ENCODE assay signal across 18 mouse cellular contexts in the genomic region with DNA sequence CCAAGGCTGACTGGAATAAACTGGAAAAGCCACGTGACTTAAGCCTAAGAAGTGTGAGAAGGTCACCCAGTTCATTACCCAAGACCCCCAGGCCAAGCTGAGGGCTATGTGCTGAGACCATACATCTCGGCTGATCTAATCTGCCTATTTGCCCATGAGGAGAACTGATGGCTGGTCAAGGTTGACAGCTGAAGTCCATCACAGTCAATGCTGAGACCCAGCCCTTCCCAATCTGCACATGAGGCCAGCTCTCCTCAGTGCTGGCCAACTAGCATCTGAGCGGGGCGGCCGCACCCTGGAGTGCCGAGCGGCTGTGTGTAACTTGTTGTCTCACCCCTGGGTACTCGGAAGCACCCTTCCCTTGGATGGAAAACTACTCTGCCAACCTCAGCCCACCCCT. TPM values are rescaled to one million over a fixed set of nuclear protein-coding genes. Genes with fewer than 3 reads are reported as not detected.
"Had no signal": no experiment of that assay in that cellular context is flagged by ENCODE, and none has a peak within 500 bp of the region (broad histone marks: within the 10 kb centered on the region; RNA-seq: fewer than 3 reads in every experiment).

No protein-coding gene starts in this region.

- H3K4me2 ChIP-seq: limb, embryonic 15.5 days; liver, embryonic 12.5 days; lung, embryonic 14.5 days; neural tube, embryonic 15.5 days had no signal

- H3K4me1 ChIP-seq: liver, embryonic 12.5 days had no signal

- H3K36me3 ChIP-seq: limb, embryonic 15.5 days; liver, embryonic 12.5 days; midbrain, embryonic 10.5 days; neural tube, embryonic 15.5 days had no signal

- H3K9ac ChIP-seq: limb, embryonic 15.5 days; liver, embryonic 12.5 days; lung, embryonic 14.5 days; neural tube, embryonic 15.5 days had no signal

- ATAC-seq: liver, embryonic 12.5 days had no signal

- H3K27ac ChIP-seq: left cerebral cortex, adult 2 months; limb, embryonic 15.5 days; liver, embryonic 12.5 days; midbrain, embryonic 10.5 days; neural tube, embryonic 15.5 days had no signal

- H3K27me3 ChIP-seq: limb, embryonic 15.5 days; liver, embryonic 12.5 days; neural tube, embryonic 15.5 days had no signal

- DNase-seq: kidney, postnatal 10 days; kidney, postnatal 4 days; lung, embryonic 14.5 days; lung, postnatal 10 days; lung, postnatal 4 days; midbrain, embryonic 14.5 days; right cerebral cortex, postnatal 4 days; spleen, adult 18-20 months; thymus, postnatal 36 days had no signal

- H3K9me3 ChIP-seq: limb, embryonic 15.5 days; liver, embryonic 12.5 days; midbrain, embryonic 10.5 days; neural tube, embryonic 15.5 days had no signal

- H3K4me3 ChIP-seq: left cerebral cortex, adult 2 months; limb, embryonic 15.5 days; liver, embryonic 12.5 days; midbrain, embryonic 10.5 days; myocyte; neural tube, embryonic 15.5 days had no signal

RNA-seq across cellular contexts. Expression of a gene that starts 17.8 kb away (rescaled TPM):
- total RNA-seq: megakaryocyte, adult 5-6 weeks had no signal
- polyA plus RNA-seq: liver, embryonic 16.5 days; myocyte; thymus, postnatal 0 days had no signal
